Mouse (Mus musculus): ENCODE data around the gene Tiparp.

DNA sequence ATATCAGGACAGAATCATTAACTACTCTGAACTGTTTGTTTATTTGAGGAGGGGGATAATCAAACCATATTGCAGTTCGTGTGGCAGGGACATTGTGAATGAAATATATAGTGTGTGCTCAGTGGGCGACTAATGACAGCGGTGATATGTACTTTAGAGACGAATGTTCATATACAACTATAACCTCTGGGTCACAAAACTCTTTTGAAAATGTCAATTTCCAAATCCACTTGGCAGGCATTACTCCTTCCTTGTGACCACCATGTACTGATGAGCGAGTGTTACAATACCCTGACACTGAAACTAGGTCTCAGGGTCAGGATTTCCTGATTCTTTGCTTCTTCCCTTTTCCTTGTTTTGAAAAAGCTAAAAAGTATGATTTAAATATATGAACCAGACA lies 22.9 kb downstream of the Tiparp start:
- TF ChIP-seq POLR2A (IDR thresholded peaks at IDR 0.05; ENCODE audit: insufficient read depth, low read depth, low read length) = no peak
- TF ChIP-seq CTCF (IDR thresholded peaks at IDR 0.05) = no peak
- no peak for TF ChIP-seq EP300 (IDR thresholded peaks at IDR 0.05; ENCODE audit: insufficient read depth, low read depth, low read length)

Data from heart, adult 2 months (tissue).